8 mouse cellular contexts compared by ENCODE assay signal in genomic region chr9:114805151-114805671, GRCm38 (mm10). TPM values are rescaled to one million over a fixed set of nuclear protein-coding genes. Genes with fewer than 3 reads are reported as not detected.
DNase-seq lines count a peak whose midpoint lies in the region; ATAC-seq and TF ChIP-seq lines count a peak whose summit lies in the region.

No protein-coding gene starts in this region.

- TF ChIP-seq POLR2A in lung, adult 2 months (IDR thresholded peaks at IDR 0.05; ENCODE audit: borderline replicate concordance, extremely low read depth, low read depth, low read length), result no peak

- no peak overlapping the region for H3K9ac ChIP-seq in heart, embryonic 16.5 days (ENCODE audit: low read length)

- H3K36me3 ChIP-seq in heart, embryonic 16.5 days (ENCODE audit: control insufficient read depth, insufficient read depth), result no peaks in the 10 kb centered on the region

- H3K4me3 ChIP-seq in heart, embryonic 16.5 days (ENCODE audit: low read length), result no peak overlapping the region
- no peak overlapping the region for H3K4me3 ChIP-seq in lung, adult 2 months (replicated peaks; ENCODE audit: extremely low read depth, low read depth, low read length)

- peak; percentile 32 for DNase-seq in adrenal gland, postnatal 14 days
- no peak for DNase-seq in adrenal gland, postnatal 25 days
- DNase-seq in brain, adult 2 months (ENCODE audit: low read depth, low spot score), result peak; percentile 86
- peak; percentile 83 to 90 for DNase-seq in layer of hippocampus, adult 18-20 months (ENCODE audit: low spot score in 2 of 2)
- peak; percentile 33 for DNase-seq in lung, adult 2 months
- DNase-seq in urinary bladder, postnatal 25 days (ENCODE audit: low spot score), result no peak

- H3K27ac ChIP-seq in heart, embryonic 16.5 days (ENCODE audit: low read length), result peak overlapping the region; percentile 24

- H3K9me3 ChIP-seq in heart, embryonic 16.5 days (replicated peaks; ENCODE audit: control insufficient read depth, low read length), result no peaks in the 10 kb centered on the region

- WGBS in heart, embryonic 16.5 days, result 28% methylated on average over 19 of the region's 19 CpGs
- WGBS in lung, adult 2 months, result 24% methylated on average over 19 of the region's 19 CpGs

- H3K27me3 ChIP-seq in heart, embryonic 16.5 days (ENCODE audit: control insufficient read depth, insufficient read depth, low read length), result no peaks in the 10 kb centered on the region

- no peak for TF ChIP-seq CTCF in lung, adult 2 months (IDR thresholded peaks at IDR 0.05; ENCODE audit: insufficient read depth, low read length)

- peaks cover 17% of the 10 kb centered on the region for H3K4me1 ChIP-seq in heart, embryonic 16.5 days (ENCODE audit: control insufficient read depth, insufficient read depth, low read length)
- peaks cover 6% of the 10 kb centered on the region for H3K4me1 ChIP-seq in lung, adult 2 months (ENCODE audit: control insufficient read depth, insufficient read depth, low read length)

- peak overlapping the region; percentile 54 for H3K4me2 ChIP-seq in heart, embryonic 16.5 days (ENCODE audit: low read depth, low read length)

- ATAC-seq in heart, embryonic 16.5 days (replicated peaks; ENCODE audit: extremely low read depth, insufficient read depth, low FRiP score), result peak; percentile 75
- no peak for ATAC-seq in monocyte, adult 5-6 weeks (replicated peaks; ENCODE audit: insufficient number of reproducible peaks, low FRiP score, low TSS enrichment, poor library complexity, severe bottlenecking)

RNA-seq across cellular contexts. Expression of gene Cmtm7, which starts 23.6 kb away (rescaled TPM):
- 32.0 and 36.7 TPM in 2 replicates for total RNA-seq in adrenal gland, postnatal 14 days (2021)
- 31.6 and 39.7 TPM in 2 replicates for total RNA-seq in adrenal gland, postnatal 25 days (2021)
- polyA plus RNA-seq in heart, embryonic 16.5 days (2015; fragmentation: Nextera tagmentation; extraction: Ambion mirVana), result 130 and 138 TPM in 2 replicates
- total RNA-seq in layer of hippocampus, adult 18-20 months (2021), result 1 to 10 TPM; 4.2 to 5.6 TPM
- polyA plus RNA-seq in lung, adult 2 months (2012; rRNA removed), result 86.0 and 88.9 TPM in 2 replicates
- total RNA-seq in monocyte, adult 5-6 weeks (2017), result 95.2 to 128 TPM (median 119 TPM) in 3 replicates

RNA-seq across cellular contexts. Expression of gene Cmtm8, which starts 38.7 kb away (rescaled TPM):
- total RNA-seq in adrenal gland, postnatal 14 days (2021), result 9.0 and 16.9 TPM in 2 replicates
- total RNA-seq in adrenal gland, postnatal 25 days (2021), result 5.9 and 6.1 TPM in 2 replicates
- polyA plus RNA-seq in heart, embryonic 16.5 days (2015; fragmentation: Nextera tagmentation; extraction: Ambion mirVana), result 16.0 and 25.0 TPM in 2 replicates
- 1 to 10 TPM; 1.3 to 2.5 TPM for total RNA-seq in layer of hippocampus, adult 18-20 months (2021)
- polyA plus RNA-seq in lung, adult 2 months (2012; rRNA removed), result 151 and 179 TPM in 2 replicates
- 1.2 TPM in 1 of 3 replicates, not detected in the others for total RNA-seq in monocyte, adult 5-6 weeks (2017)

Comparison
In these comparisons a context has a peak if more than half of its experiments do, and no peak if none do; other contexts are left out.
1. DNase-seq: peak in adrenal gland, postnatal 14 days (single experiment), brain, adult 2 months (single experiment), layer of hippocampus, adult 18-20 months (2 of 2) and lung, adult 2 months (single experiment); none in adrenal gland, postnatal 25 days (single experiment) and urinary bladder, postnatal 25 days (single experiment).